Mouse (Mus musculus): ENCODE measurements at regions not wholly inside any gene's neighbourhood (a gene's known extent, or its start where the extent isn't known, plus 50 kb on each side); places are given as distances from the start of the nearest gene placed in this dataset.
"Not testable (repeated sequence)": the region's sequence is repeated elsewhere in the genome, so short reads cannot be mapped to it uniquely, and the experiment has no call there.

DNA sequence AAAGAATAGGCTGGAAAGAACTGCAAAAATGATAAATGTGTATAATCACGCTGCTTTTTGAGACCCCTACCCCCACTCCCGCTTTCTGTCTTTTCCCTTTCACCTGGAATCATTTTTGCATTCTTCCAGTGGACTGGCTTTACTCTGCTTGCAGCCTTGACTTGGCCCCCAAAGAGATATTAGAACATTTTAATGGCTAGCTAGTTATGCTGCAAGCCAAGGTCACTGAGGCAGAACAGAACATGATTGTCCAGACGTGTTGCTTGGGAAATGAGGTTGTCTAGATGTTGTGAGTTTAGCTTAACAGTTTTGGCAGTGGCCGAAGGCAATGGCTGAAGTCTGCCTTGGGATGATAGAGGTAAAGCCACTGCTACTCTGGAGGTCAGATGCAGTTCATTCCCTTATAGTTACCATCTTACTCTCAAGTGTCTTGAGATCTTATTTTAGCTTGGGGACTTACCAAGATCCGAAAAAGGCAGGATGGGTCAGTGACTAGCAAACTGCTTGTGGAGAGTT lies 87.9 kb upstream of the Tars start:
- no peak for DNase-seq (ENCODE audit: extremely low read depth, low read depth, low spot score)

- no peak for DNase-seq (ENCODE audit: extremely low read depth, low read depth, low spot score)
Measured at GRCm38 (mm10) chr15:11483916-11484315, 84.5 kb upstream of the Tars start.

- DNase-seq (ENCODE audit: extremely low read depth, low read depth, low spot score): no peak
Measured at GRCm38 (mm10) chr15:11479166-11479944, 79.9 kb upstream of the Tars start.

- no peak for DNase-seq (ENCODE audit: extremely low read depth, low read depth, low spot score)
Measured at GRCm38 (mm10) chr15:11476248-11476647, 76.8 kb upstream of the Tars start.

DNA sequence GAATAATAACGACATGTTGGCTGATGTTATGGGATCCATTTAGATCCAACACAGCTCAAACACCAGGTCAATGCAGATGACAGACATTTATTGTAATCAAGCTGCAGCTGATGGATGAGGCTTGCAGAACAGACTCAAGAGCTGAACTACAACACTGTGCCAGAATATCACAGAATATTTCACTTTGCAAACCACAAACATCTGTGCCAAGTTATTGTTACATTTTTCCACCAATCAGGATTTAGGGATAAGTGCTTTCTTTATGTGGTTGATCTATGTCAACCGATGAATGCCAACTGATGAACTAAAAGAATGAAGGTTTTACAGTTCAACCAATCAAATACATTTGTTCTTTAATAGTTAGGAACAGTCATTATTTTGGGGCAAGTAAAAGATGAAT lies 63.9 kb upstream of the Tars start:
- DNase-seq (ENCODE audit: extremely low read depth, low read depth, low spot score): no peak

- DNase-seq (ENCODE audit: extremely low read depth, low read depth, low spot score): not testable (repeated sequence)
Measured at GRCm38 (mm10) chr15:11461575-11461974, 62.1 kb upstream of the Tars start.

- DNase-seq (ENCODE audit: extremely low read depth, low read depth, low spot score): no peak
Measured at GRCm38 (mm10) chr15:11459306-11459705, 59.8 kb upstream of the Tars start.

DNA sequence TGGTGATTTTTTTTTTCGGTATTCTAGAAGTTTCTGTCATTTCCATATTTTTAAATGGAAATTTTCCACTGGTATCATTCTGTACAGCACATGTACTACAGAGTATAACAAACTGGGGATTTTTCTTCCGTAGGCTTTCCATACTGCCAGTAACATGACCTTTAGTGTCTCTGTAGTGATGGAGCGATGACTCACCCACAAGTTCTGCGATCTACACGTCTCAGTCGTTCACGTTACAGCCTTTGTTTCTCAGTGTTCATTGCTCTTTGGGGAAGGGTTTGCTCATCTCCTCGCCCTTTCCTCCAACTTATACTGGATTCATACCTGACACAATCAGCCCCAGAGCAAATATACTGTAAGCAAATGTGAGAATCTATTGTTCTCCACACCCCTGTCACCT lies 57.8 kb upstream of the Tars start:
- DNase-seq (ENCODE audit: extremely low read depth, low read depth, low spot score): no peak

GRCm38 (mm10) chr15:11455982-11456381 lies 56.5 kb upstream of the Tars start:
- DNase-seq (ENCODE audit: extremely low read depth, low read depth, low spot score): no peak

DNA sequence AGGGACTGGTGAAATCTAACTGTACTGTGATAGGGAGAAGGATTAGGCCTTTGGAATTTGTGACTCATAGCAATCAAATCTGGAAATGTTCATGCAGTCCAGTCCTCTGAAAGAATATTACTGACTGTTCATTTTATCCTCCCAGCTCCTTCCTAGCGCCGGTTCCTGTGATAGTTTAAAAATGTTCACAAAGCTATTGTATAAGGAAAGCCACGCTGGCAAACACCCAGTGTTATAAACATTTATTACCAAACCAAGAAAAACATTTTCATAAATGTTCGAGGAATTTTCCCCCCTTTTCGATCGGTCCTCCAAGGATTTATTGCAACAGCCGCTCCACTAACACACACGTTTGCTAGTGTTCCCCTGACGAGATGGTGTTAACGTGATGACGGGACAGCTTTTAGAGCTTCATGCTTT lies 55.9 kb upstream of the Tars start:
- DNase-seq (ENCODE audit: extremely low read depth, low read depth, low spot score): no peak

GRCm38 (mm10) chr15:11453997-11454396 lies 54.5 kb upstream of the Tars start:
- no peak for DNase-seq (ENCODE audit: extremely low read depth, low read depth, low spot score)

DNA sequence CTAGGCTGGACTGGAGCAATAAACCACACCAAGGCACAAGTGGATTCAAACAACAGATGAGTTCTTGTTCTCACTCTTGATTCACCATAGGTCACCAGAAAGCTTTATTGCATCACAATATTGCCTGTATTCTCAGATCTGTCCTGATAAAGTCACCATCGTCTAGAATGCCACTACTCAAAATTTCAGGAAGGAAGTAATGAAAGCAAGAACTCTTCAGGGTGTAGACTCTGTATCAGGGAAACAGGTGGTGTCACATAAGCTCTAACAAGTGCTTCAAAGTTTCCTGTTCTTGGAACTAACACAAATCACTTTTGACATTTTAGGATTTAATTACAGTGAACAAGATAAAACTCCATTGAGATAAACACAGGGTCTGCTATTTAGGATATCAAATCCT lies 52.2 kb upstream of the Tars start:
- DNase-seq (ENCODE audit: extremely low read depth, low read depth, low spot score): no peak
